16 mouse cellular contexts compared by ENCODE assay signal in genomic region chr11:93005991-93006390, GRCm38 (mm10).
A peak's percentile ranks its signal among the peaks of the same experiment; 100 is the strongest.
DNase-seq lines count a peak whose midpoint lies in the region; ATAC-seq and TF ChIP-seq lines count a peak whose summit lies in the region.
"Had no signal": no experiment of that assay in that cellular context is flagged by ENCODE, and none has a peak within 500 bp of the region (broad histone marks: within the 10 kb centered on the region; RNA-seq: fewer than 3 reads in every experiment).

No protein-coding gene starts in this region.

- H3K36me3 ChIP-seq in forebrain, embryonic 14.5 days (ENCODE audit: control insufficient read depth, insufficient read depth, low read length) = no peaks in the 10 kb centered on the region
- no peaks in the 10 kb centered on the region for H3K36me3 ChIP-seq in forebrain, embryonic 15.5 days
- H3K36me3 ChIP-seq: heart, embryonic 12.5 days; hindbrain, embryonic 10.5 days; intestine, embryonic 15.5 days had no signal

- no peaks in the 10 kb centered on the region for H3K9me3 ChIP-seq in forebrain, embryonic 14.5 days (replicated peaks; ENCODE audit: control insufficient read depth, low read length)
- no peaks in the 10 kb centered on the region for H3K9me3 ChIP-seq in forebrain, embryonic 15.5 days
- H3K9me3 ChIP-seq: heart, embryonic 12.5 days; hindbrain, embryonic 10.5 days; intestine, embryonic 15.5 days had no signal

- peak; percentile 36 for DNase-seq in forebrain, embryonic 14.5 days (ENCODE audit: low spot score)
- DNase-seq in right cerebral cortex, postnatal 4 days = peak; percentile 2
- no peak for DNase-seq in right cerebral cortex, postnatal 25 days
- peak; percentile 67 for DNase-seq in brain, embryonic 14.5 days (ENCODE audit: low read depth)
- DNase-seq in adrenal gland, postnatal 4 days (ENCODE audit: low spot score in 2 of 2) = no peak
- DNase-seq: adrenal gland, adult 8-10 months; adrenal gland, postnatal 36 days; cerebellum, adult 11-12 months; cerebellum, adult 9-11 months; gastrocnemius, postnatal 14 days had no signal

- H3K4me2 ChIP-seq in forebrain, embryonic 14.5 days (ENCODE audit: low read length) = no peak overlapping the region
- H3K4me2 ChIP-seq in forebrain, embryonic 15.5 days (replicated peaks) = no peak overlapping the region
- H3K4me2 ChIP-seq: heart, embryonic 12.5 days; hindbrain, embryonic 14.5 days; intestine, embryonic 15.5 days had no signal

- H3K27ac ChIP-seq in forebrain, embryonic 14.5 days (ENCODE audit: low read depth, low read length) = no peak overlapping the region
- no peak overlapping the region for H3K27ac ChIP-seq in forebrain, embryonic 15.5 days (replicated peaks)
- H3K27ac ChIP-seq: hindbrain, embryonic 10.5 days; hindbrain, embryonic 14.5 days; intestine, embryonic 15.5 days had no signal

- H3K4me3 ChIP-seq in forebrain, embryonic 14.5 days (ENCODE audit: low read depth, low read length) = no peak overlapping the region
- no peak overlapping the region for H3K4me3 ChIP-seq in forebrain, embryonic 15.5 days
- H3K4me3 ChIP-seq: heart, embryonic 12.5 days; hindbrain, embryonic 10.5 days; intestine, embryonic 15.5 days had no signal

- no peak for TF ChIP-seq POLR2A in brain, embryonic 14.5 days (IDR thresholded peaks at IDR 0.05; ENCODE audit: borderline replicate concordance, extremely low read depth, insufficient read depth, insufficient read length, poor library complexity, severe bottlenecking)

- ATAC-seq in forebrain, embryonic 14.5 days = peak; percentile 20; the same call in 1 of the 2 replicates
- no peak for ATAC-seq in forebrain, embryonic 15.5 days (replicated peaks)
- ATAC-seq: forebrain, embryonic 16.5 days; intestine, embryonic 15.5 days had no signal

- no peaks in the 10 kb centered on the region for H3K27me3 ChIP-seq in forebrain, embryonic 14.5 days (replicated peaks; ENCODE audit: control insufficient read depth, insufficient read depth, low read length)
- no peaks in the 10 kb centered on the region for H3K27me3 ChIP-seq in forebrain, embryonic 15.5 days
- H3K27me3 ChIP-seq: heart, embryonic 12.5 days; intestine, embryonic 15.5 days had no signal

- 41% methylated on average over 1 of the region's 1 CpGs for WGBS in forebrain, embryonic 14.5 days
- WGBS in forebrain, embryonic 15.5 days = 37% methylated on average over 1 of the region's 1 CpGs

- no peak for TF ChIP-seq CTCF in brain, embryonic 14.5 days (IDR thresholded peaks at IDR 0.05; ENCODE audit: borderline replicate concordance, extremely low read depth, insufficient read depth, insufficient read length)

- no peak overlapping the region for H3K9ac ChIP-seq in forebrain, embryonic 14.5 days (ENCODE audit: low read length)
- H3K9ac ChIP-seq in forebrain, embryonic 15.5 days (replicated peaks) = no peak overlapping the region
- H3K9ac ChIP-seq: heart, embryonic 12.5 days; hindbrain, embryonic 14.5 days; intestine, embryonic 15.5 days had no signal

- H3K4me1 ChIP-seq in forebrain, embryonic 14.5 days (ENCODE audit: control insufficient read depth, insufficient read depth, low read length) = no peaks in the 10 kb centered on the region
- H3K4me1 ChIP-seq in forebrain, embryonic 15.5 days = no peaks in the 10 kb centered on the region
- H3K4me1 ChIP-seq: heart, embryonic 12.5 days; hindbrain, embryonic 10.5 days; intestine, embryonic 15.5 days had no signal

Comparison
In these comparisons a context has a peak if more than half of its experiments do, and no peak if none do; other contexts are left out.
1. DNase-seq: peak in forebrain, embryonic 14.5 days (single experiment), right cerebral cortex, postnatal 4 days (single experiment) and brain, embryonic 14.5 days (single experiment); none in right cerebral cortex, postnatal 25 days (single experiment) and adrenal gland, postnatal 4 days (0 of 2).